Mouse (Mus musculus): ENCODE results near the gene Psme3.

GRCm38 (mm10) chr11:101312150-101312549 is 3.9 kb upstream of the Psme3 start:
- TF ChIP-seq CTCF (IDR thresholded peaks at IDR 0.05; ENCODE audit: low read depth) (no peak), EP300 (IDR thresholded peaks at IDR 0.05; ENCODE audit: low read depth) (no peak)

Measured in liver, embryonic 14.5 days (tissue).